Mouse (Mus musculus) bone marrow macrophage, adult 2 months (primary cell): ENCODE data around the gene Hoxd4.

Source experiments
- CTCF ChIP-seq: IDR thresholded peaks from 2 replicates; pipeline ENCODE4 v1.5.1; 2012; ENCODE audit warnings: low read depth, mild to moderate bottlenecking, low read length, moderate library complexity
- POLR2A ChIP-seq: IDR thresholded peaks from 2 replicates; pipeline ENCODE4 v1.6.1; 2012; ENCODE audit warnings: mild to moderate bottlenecking, low read depth, low read length, borderline replicate concordance

DNA sequence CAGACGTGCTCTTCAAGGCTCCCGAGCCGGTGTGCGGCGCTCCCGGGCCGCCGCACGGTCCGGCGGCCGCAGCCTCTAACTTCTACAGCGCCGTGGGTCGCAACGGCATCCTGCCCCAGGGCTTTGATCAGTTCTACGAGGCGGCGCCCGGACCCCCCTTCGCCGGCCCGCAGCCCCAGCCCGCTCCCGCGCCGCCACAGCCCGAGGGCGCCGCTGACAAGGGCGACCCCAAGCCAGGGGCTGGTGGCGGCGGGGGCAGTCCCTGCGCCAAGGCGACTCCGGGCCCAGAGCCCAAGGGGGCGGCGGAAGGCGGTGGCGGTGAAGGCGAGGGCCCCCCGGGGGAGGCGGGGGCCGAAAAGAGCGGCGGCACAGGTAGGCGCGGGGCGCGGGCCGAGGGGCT, 28.9 kb upstream of the Hoxd4 start:
- TF ChIP-seq CTCF = no peak
- no peak for TF ChIP-seq POLR2A
